Mouse (Mus musculus) G1E (cell line): ENCODE results near the gene Mrps2. TPM values are rescaled to one million over a fixed set of nuclear protein-coding genes. Genes with fewer than 3 reads are reported as not detected.
A peak's percentile ranks its signal among the peaks of the same experiment; 100 is the strongest.
"Not testable (repeated sequence)": the region's sequence is repeated elsewhere in the genome, so short reads cannot be mapped to it uniquely, and the experiment has no call there.

Source experiments
- ATAC-seq: 2 replicates; pipeline ENCODE4 v1.8.0; 2016; ENCODE audit warnings: mild to moderate bottlenecking; ENCODE audit not compliant: insufficient number of reproducible peaks, poor library complexity, low FRiP score, severe bottlenecking; ENCODE audit errors: extremely low read depth
- DNase-seq: peaks from one replicate; pipeline ENCODE4 v3.0.0; 2012; ENCODE audit warnings: low spot score
- H3K27me3 ChIP-seq: 2 replicates; pipeline ENCODE4 v1.6.1; 2012; ENCODE audit warnings: mild to moderate bottlenecking, low read length, inconsistent platforms; ENCODE audit not compliant: insufficient read depth
- H3K36me3 ChIP-seq: replicated peaks from 2 replicates; pipeline ENCODE3; 2012; ENCODE audit warnings: mild to moderate bottlenecking, inconsistent platforms
- H3K4me1 ChIP-seq: 2 replicates; pipeline ENCODE4 v1.6.1; 2012; ENCODE audit warnings: low read depth, low read length, inconsistent platforms, mixed read lengths; ENCODE audit not compliant: insufficient read depth
- H3K4me3 ChIP-seq: 2 replicates; pipeline ENCODE4 v1.5.1; 2012; ENCODE audit warnings: low read depth, mild to moderate bottlenecking, inconsistent platforms, low read length, moderate library complexity, mixed read lengths
- H3K9me3 ChIP-seq: replicated peaks from 2 replicates; pipeline ENCODE4 v1.6.1; 2012; ENCODE audit warnings: inconsistent platforms
- CTCF ChIP-seq: IDR thresholded peaks from 2 replicates; pipeline ENCODE4 v1.5.1; 2012; ENCODE audit warnings: low read depth, low read length, inconsistent platforms, mixed read lengths
- GATA1 ChIP-seq: IDR thresholded peaks from 2 replicates; pipeline ENCODE4 v1.6.1; 2012; ENCODE audit warnings: borderline replicate concordance, low read length, inconsistent platforms, mixed read lengths
- GATA2 ChIP-seq: IDR thresholded peaks from 2 replicates; pipeline ENCODE4 v1.6.1; 2012; ENCODE audit warnings: low read depth, low read length, inconsistent platforms, borderline replicate concordance
- POLR2AphosphoS5 ChIP-seq: IDR thresholded peaks from 2 replicates; pipeline ENCODE4 v1.6.1; 2012; ENCODE audit warnings: low read depth, low read length, inconsistent platforms; ENCODE audit not compliant: insufficient replicate concordance
- TAL1 ChIP-seq: conservative IDR thresholded peaks from 2 replicates; pipeline ENCODE4 v1.6.1; 2012; ENCODE audit warnings: low read depth, low read length, inconsistent platforms, mixed read lengths
- polyA plus RNA-seq: library from polyadenylated mRNA; stranded (reverse); fragments of >175 nt; gene quantifications from 2 replicates; pipeline ENCODE4 v1.2.3, GENCODE M21; 2012
- total RNA-seq, 2 experiments: library from RNA; stranded (forward) in 1 of 2; stranded (reverse) in 1 of 2; fragments of 200-1000 nt in 1 of 2; fragments of >200 nt in 1 of 2; fragmentation: Nextera tagmentation in 1 of 2; gene quantifications; 2 replicates each; pipeline ENCODE4 v1.2.3; 2014 to 2017

Gene Mrps2
- total and polyA plus RNA-seq, 3 experiments = 30.3 to 101 (median 46.4) TPM

- DNase-seq (no peak), ATAC-seq (no peak)
- Histone ChIP-seq H3K4me1 (peaks cover 26% of the 10 kb centered on the region), H3K4me3 (peak overlapping the region; percentile 94), H3K27me3 (peaks cover 24% of the 10 kb centered on the region), H3K36me3 (peaks cover 40% of the 10 kb centered on the region), H3K9me3 (peaks cover 16% of the 10 kb centered on the region)
- no peak for TF ChIP-seq TAL1
- no peak for TF ChIP-seq CTCF
- no peak for TF ChIP-seq GATA1
- no peak for TF ChIP-seq GATA2
- no peak for TF ChIP-seq POLR2AphosphoS5
Measured at GRCm38 (mm10) chr2:28468486-28469225, 790 bp downstream of the Mrps2 start.

- ATAC-seq (no peak), DNase-seq (no peak)
- Histone ChIP-seq H3K4me3 (peak overlapping the region; percentile 94; the same call in 1 of the 2 replicates), H3K36me3 (peaks cover 40% of the 10 kb centered on the region), H3K9me3 (peaks cover 16% of the 10 kb centered on the region), H3K27me3 (peaks cover 21% of the 10 kb centered on the region), H3K4me1 (peaks cover 26% of the 10 kb centered on the region)
- TF ChIP-seq GATA1 (no peak), GATA2 (no peak)
Measured at GRCm38 (mm10) chr2:28469461-28469860, 1.6 kb downstream of the Mrps2 start.

GRCm38 (mm10) chr2:28470591-28470990 lies 2.7 kb downstream of the Mrps2 start:
- Histone ChIP-seq H3K4me1 (peaks cover 26% of the 10 kb centered on the region), H3K36me3 (peaks cover 40% of the 10 kb centered on the region), H3K9me3 (peaks cover 16% of the 10 kb centered on the region), H3K27me3 (peaks cover 10% of the 10 kb centered on the region), H3K4me3 (no peak overlapping the region)
- TF ChIP-seq CTCF (no peak), GATA2 (no peak), GATA1 (no peak), POLR2AphosphoS5 (no peak), TAL1 (no peak)
- no peak for ATAC-seq
- no peak for DNase-seq

- DNase-seq, H3K4me3 ChIP-seq, ATAC-seq, H3K27me3 ChIP-seq: not testable (repeated sequence)
- Histone ChIP-seq H3K4me1 (peaks cover 21% of the 10 kb centered on the region), H3K36me3 (peaks cover 40% of the 10 kb centered on the region), H3K9me3 (peaks cover 16% of the 10 kb centered on the region)
Measured at GRCm38 (mm10) chr2:28472011-28472410, 4.1 kb downstream of the Mrps2 start.

GRCm38 (mm10) chr2:28477993-28478392 lies 10.1 kb downstream of the Mrps2 start:
- H3K4me1 ChIP-seq, H3K9me3 ChIP-seq, H3K36me3 ChIP-seq, DNase-seq, H3K4me3 ChIP-seq, ATAC-seq: not testable (repeated sequence)
- H3K27me3 ChIP-seq = peaks cover 21% of the 10 kb centered on the region

GRCm38 (mm10) chr2:28479208-28480204 lies 11.6 kb downstream of the Mrps2 start:
- DNase-seq = no peak
- H3K36me3 ChIP-seq = no peaks in the 10 kb centered on the region
- H3K9me3 ChIP-seq = no peaks in the 10 kb centered on the region
- ATAC-seq = no peak
- H3K27me3 ChIP-seq = peaks cover 23% of the 10 kb centered on the region
- no peak overlapping the region for H3K4me3 ChIP-seq
- TF ChIP-seq CTCF (no peak), GATA1 (no peak), TAL1 (no peak), POLR2AphosphoS5 (no peak)
- H3K4me1 ChIP-seq = no peaks in the 10 kb centered on the region
